Mouse (Mus musculus): ENCODE measurements around the gene Eya2. TPM values are rescaled to one million over a fixed set of nuclear protein-coding genes. Genes with fewer than 3 reads are reported as not detected.

Eya2 gene
- total RNA-seq, 2 experiments from 2014 or later: not detected

GRCm38 (mm10) chr2:165808179-165808975 is 213.5 kb downstream of the Eya2 start:
- no peak for ATAC-seq (replicated peaks; ENCODE audit: low FRiP score, poor library complexity, severe bottlenecking)

DNA sequence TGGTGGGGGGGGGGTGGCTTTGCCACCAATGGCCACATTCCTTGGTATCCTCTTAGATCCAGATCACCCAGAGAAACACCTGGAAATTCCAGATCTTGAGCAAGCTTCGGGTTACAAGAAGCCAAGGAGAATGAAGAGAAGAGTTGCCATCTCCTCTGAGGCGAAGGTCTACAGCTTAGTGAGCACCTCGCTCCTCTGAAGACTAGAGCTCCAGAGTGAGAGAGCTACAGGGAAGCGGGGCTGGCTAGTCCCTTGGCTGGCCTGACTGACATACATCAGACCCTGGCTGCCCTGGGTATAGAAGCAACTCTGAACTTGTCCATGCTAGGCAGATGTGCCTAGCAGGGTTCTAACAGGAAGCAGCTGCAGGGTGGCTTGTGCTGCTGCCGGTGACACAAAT is 214.3 kb downstream of the Eya2 start:
- no peak for ATAC-seq (replicated peaks; ENCODE audit: low FRiP score, poor library complexity, severe bottlenecking)

DNA sequence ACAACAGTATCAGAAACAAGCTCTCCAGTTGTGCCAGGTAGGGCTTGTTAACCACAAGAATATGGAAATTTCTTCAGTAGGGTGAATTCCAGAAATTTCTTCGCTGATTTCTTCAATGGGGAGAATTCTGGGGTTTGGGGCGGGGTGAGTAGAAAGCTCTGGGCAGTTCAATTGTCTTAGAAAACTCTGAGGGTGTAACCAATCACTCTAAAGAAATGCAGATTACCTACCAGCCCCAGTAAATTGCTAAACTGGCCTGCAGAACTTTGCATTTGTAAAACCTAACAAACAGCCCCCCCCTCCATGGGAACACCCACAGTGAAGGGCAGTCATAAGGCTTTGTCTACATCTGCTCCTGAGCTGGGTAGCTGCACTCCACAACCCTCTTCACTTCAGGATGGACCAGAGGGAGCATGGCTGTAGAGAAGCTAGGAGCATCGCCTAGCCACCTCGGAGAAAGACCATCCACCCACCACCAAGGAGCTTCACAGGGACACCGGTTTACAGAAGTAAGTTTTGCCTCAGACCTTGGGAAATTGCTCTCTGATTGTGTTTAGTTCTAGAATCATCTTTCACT is 215.2 kb downstream of the Eya2 start:
- no peak for ATAC-seq (replicated peaks; ENCODE audit: low FRiP score, poor library complexity, severe bottlenecking)

DNA sequence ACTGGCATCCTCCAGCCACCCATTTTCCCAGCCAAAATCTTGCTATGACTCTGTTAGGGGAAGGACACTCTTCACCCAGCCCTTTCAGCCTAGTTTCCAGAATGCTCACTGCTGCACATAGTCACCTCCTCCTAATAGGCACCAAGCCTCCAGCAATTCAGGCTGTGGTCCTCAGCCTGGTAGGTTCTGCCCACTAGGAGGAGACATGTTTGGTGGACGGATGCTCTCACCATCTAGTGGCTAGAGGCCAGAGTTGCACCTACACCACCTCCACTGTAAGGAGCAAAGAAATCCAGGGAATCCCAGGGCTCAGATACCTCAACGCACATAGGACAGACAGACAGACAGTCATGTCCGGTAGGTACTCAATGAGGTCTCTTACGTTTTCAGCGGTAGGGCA is 216.7 kb downstream of the Eya2 start:
- no peak for ATAC-seq (replicated peaks; ENCODE audit: low FRiP score, poor library complexity, severe bottlenecking)

GRCm38 (mm10) chr2:165812889-165813288 is 218.1 kb downstream of the Eya2 start:
- no peak for ATAC-seq (replicated peaks; ENCODE audit: low FRiP score, poor library complexity, severe bottlenecking)

GRCm38 (mm10) chr2:165815103-165815880 is 220.5 kb downstream of the Eya2 start:
- ATAC-seq (replicated peaks; ENCODE audit: low FRiP score, poor library complexity, severe bottlenecking): no peak

- no peak for ATAC-seq (replicated peaks; ENCODE audit: low FRiP score, poor library complexity, severe bottlenecking)
Observed at GRCm38 (mm10) chr2:165817437-165817836, 222.6 kb downstream of the Eya2 start.

- no peak for ATAC-seq (replicated peaks; ENCODE audit: low FRiP score, poor library complexity, severe bottlenecking)
Observed at GRCm38 (mm10) chr2:165818570-165818969, 223.7 kb downstream of the Eya2 start.

- ATAC-seq (replicated peaks; ENCODE audit: low FRiP score, poor library complexity, severe bottlenecking): peak; percentile 75
Observed at GRCm38 (mm10) chr2:165818985-165819948, 224.4 kb downstream of the Eya2 start.

GRCm38 (mm10) chr2:165820073-165820472 is 225.2 kb downstream of the Eya2 start:
- no peak for ATAC-seq (replicated peaks; ENCODE audit: low FRiP score, poor library complexity, severe bottlenecking)

GRCm38 (mm10) chr2:165820504-165821095 is 225.8 kb downstream of the Eya2 start:
- ATAC-seq (replicated peaks; ENCODE audit: low FRiP score, poor library complexity, severe bottlenecking): no peak

Other genes starting within 250 kb of the Eya2 start
- not detected in 2 replicates for gene Zfp663, start 226.3 kb upstream of the Eya2 start, total RNA-seq (2015; ENCODE audit: low replicate concordance)
- not detected in 2 replicates for gene Zfp663, start 226.3 kb upstream of the Eya2 start, total RNA-seq (2017; ENCODE audit: low replicate concordance)
- not detected in 2 replicates for gene Zfp334, start 206.8 kb upstream of the Eya2 start, total RNA-seq (2015; ENCODE audit: low replicate concordance)
- gene Zfp334, start 206.8 kb upstream of the Eya2 start, total RNA-seq (2017; ENCODE audit: low replicate concordance): not detected in 2 replicates
- gene Ocstamp, start 194.6 kb upstream of the Eya2 start, total RNA-seq (2015; ENCODE audit: low replicate concordance): not detected in 2 replicates
- gene Ocstamp, start 194.6 kb upstream of the Eya2 start, total RNA-seq (2017; ENCODE audit: low replicate concordance): not detected in 2 replicates
- gene Slc13a3, start 121.8 kb upstream of the Eya2 start, total RNA-seq (2015; ENCODE audit: low replicate concordance): not detected in 2 replicates
- 0.13 and 0.91 TPM in 2 replicates for gene Slc13a3, start 121.8 kb upstream of the Eya2 start, total RNA-seq (2017; ENCODE audit: low replicate concordance)
- gene Trp53rka, start 101.7 kb upstream of the Eya2 start, total RNA-seq (2015; ENCODE audit: low replicate concordance): not detected in 2 replicates
- 1.4 and 2.9 TPM in 2 replicates for gene Trp53rka, start 101.7 kb upstream of the Eya2 start, total RNA-seq (2017; ENCODE audit: low replicate concordance)
- not detected in 2 replicates for gene Slc2a10, start 91.2 kb upstream of the Eya2 start, total RNA-seq (2015; ENCODE audit: low replicate concordance)
- not detected in 2 replicates for gene Slc2a10, start 91.2 kb upstream of the Eya2 start, total RNA-seq (2017; ENCODE audit: low replicate concordance)